Comparison of ENCODE assay signal across 15 mouse cellular contexts in the genomic region with DNA sequence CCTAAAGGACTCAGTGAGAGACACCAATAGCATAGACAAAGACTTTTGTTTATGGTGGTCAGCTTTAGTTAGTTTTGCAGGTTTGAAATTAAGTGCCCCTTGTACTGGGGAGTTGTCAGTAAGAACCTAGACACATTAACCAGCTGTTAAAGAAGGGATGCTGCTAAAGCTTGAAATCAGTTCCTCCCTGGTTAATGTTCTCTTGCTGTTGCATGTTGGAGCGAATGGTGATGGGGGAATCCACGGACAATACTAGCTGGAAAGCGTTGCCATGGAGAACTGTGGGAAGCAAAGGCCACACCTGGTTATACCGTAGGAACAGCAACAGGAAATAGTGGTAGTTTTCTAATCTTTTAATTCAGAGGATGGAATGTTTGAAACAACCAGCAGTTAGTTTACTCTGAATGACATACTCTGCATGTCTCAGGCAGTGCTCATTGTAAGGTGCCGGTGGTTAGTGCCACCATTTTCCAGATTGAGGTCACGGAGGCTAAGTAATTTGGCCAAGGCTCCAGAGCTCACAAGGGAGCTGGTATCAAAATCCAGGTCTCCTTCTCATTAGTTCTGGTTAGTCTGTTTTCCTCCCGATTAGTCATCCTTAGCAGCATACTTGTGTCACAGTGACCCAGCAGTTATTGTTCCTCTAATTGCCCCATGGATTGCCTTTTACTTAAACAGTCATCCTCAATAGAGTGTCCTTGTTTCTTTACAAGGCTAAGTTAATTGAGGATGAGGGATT. TPM values are rescaled to one million over a fixed set of nuclear protein-coding genes. Genes with fewer than 3 reads are reported as not detected.
DNase-seq lines count a peak whose midpoint lies in the region; ATAC-seq and TF ChIP-seq lines count a peak whose summit lies in the region.
"Had no signal": no experiment of that assay in that cellular context is flagged by ENCODE, and none has a peak within 500 bp of the region (broad histone marks: within the 10 kb centered on the region; RNA-seq: fewer than 3 reads in every experiment).

No protein-coding gene starts in this region.

- no peaks in the 10 kb centered on the region for H3K4me1 ChIP-seq in forebrain, embryonic 14.5 days (ENCODE audit: control insufficient read depth, insufficient read depth, low read length)
- H3K4me1 ChIP-seq in forebrain, embryonic 15.5 days, result no peaks in the 10 kb centered on the region
- H3K4me1 ChIP-seq in kidney, adult 2 months (ENCODE audit: control insufficient read depth, insufficient read depth, low read length), result peaks cover 3% of the 10 kb centered on the region; the same call in 1 of the 2 replicates
- H3K4me1 ChIP-seq in forebrain, embryonic 11.5 days (replicated peaks; ENCODE audit: control insufficient read depth, insufficient read depth, low read length), result no peaks in the 10 kb centered on the region
- H3K4me1 ChIP-seq: embryonic facial prominence, embryonic 15.5 days; hindbrain, embryonic 10.5 days; neural tube, embryonic 13.5 days had no signal

- no peak overlapping the region for H3K4me3 ChIP-seq in forebrain, embryonic 14.5 days (ENCODE audit: low read depth, low read length)
- no peak overlapping the region for H3K4me3 ChIP-seq in forebrain, embryonic 15.5 days
- no peak overlapping the region for H3K4me3 ChIP-seq in kidney, adult 2 months (ENCODE audit: insufficient read depth, low read depth, low read length)
- no peak overlapping the region for H3K4me3 ChIP-seq in forebrain, embryonic 11.5 days (ENCODE audit: low read depth, low read length)
- H3K4me3 ChIP-seq: embryonic facial prominence, embryonic 15.5 days; hindbrain, embryonic 10.5 days; neural tube, embryonic 13.5 days had no signal

- peak; percentile 14 for DNase-seq in forebrain, embryonic 14.5 days (ENCODE audit: low spot score)
- DNase-seq in Muller cell, postnatal 12 days (ENCODE audit: inconsistent ontology term), result peak; percentile 94
- peak; percentile 91 for DNase-seq in kidney, adult 2 months
- peak; percentile 59 to 84 for DNase-seq in kidney, postnatal 36 days
- no peak for DNase-seq in layer of hippocampus, adult 9-10 months (ENCODE audit: low spot score)
- DNase-seq in forebrain, embryonic 11.5 days (ENCODE audit: low spot score), result no peak
- DNase-seq: gastrocnemius, postnatal 36 days; liver; lung, embryonic 14.5 days; right cerebral cortex, adult 18-20 months had no signal

- WGBS in forebrain, embryonic 14.5 days, result 42% methylated on average over 7 of the region's 7 CpGs
- WGBS in forebrain, embryonic 15.5 days, result 42% methylated on average over 7 of the region's 7 CpGs
- 25% methylated on average over 7 of the region's 7 CpGs for WGBS in kidney, adult 2 months
- WGBS in forebrain, embryonic 11.5 days, result 52% methylated on average over 7 of the region's 7 CpGs

- no peak overlapping the region for H3K9ac ChIP-seq in forebrain, embryonic 14.5 days (ENCODE audit: low read length)
- no peak overlapping the region for H3K9ac ChIP-seq in forebrain, embryonic 15.5 days (replicated peaks)
- no peak overlapping the region for H3K9ac ChIP-seq in forebrain, embryonic 11.5 days (ENCODE audit: low read length)
- H3K9ac ChIP-seq: embryonic facial prominence, embryonic 15.5 days; lung, embryonic 14.5 days; neural tube, embryonic 13.5 days had no signal

- ATAC-seq in forebrain, embryonic 14.5 days, result no peak; the same call in 1 of the 2 replicates
- no peak for ATAC-seq in forebrain, embryonic 15.5 days (replicated peaks)
- no peak for ATAC-seq in inflammation-experienced regulatory T-cells, adult 6 months
- no peak for ATAC-seq in forebrain, embryonic 11.5 days (replicated peaks; ENCODE audit: low FRiP score)

- H3K27ac ChIP-seq in forebrain, embryonic 14.5 days (ENCODE audit: low read depth, low read length), result no peak overlapping the region
- no peak overlapping the region for H3K27ac ChIP-seq in forebrain, embryonic 15.5 days (replicated peaks)
- H3K27ac ChIP-seq in kidney, adult 2 months (ENCODE audit: insufficient read depth, low read depth, low read length), result peak overlapping the region; percentile 73
- H3K27ac ChIP-seq in forebrain, embryonic 11.5 days (ENCODE audit: low read depth, low read length), result no peak overlapping the region
- H3K27ac ChIP-seq: embryonic facial prominence, embryonic 15.5 days; hindbrain, embryonic 10.5 days; neural tube, embryonic 13.5 days had no signal

- no peak overlapping the region for H3K4me2 ChIP-seq in forebrain, embryonic 14.5 days (ENCODE audit: low read length)
- H3K4me2 ChIP-seq in forebrain, embryonic 15.5 days (replicated peaks), result no peak overlapping the region
- H3K4me2 ChIP-seq in forebrain, embryonic 11.5 days (ENCODE audit: low read depth, low read length, severe bottlenecking), result no peak overlapping the region
- H3K4me2 ChIP-seq: embryonic facial prominence, embryonic 15.5 days; lung, embryonic 14.5 days; neural tube, embryonic 13.5 days had no signal

- TF ChIP-seq CTCF in kidney, adult 2 months (conservative IDR thresholded peaks at IDR 0.05; ENCODE audit: insufficient read depth, insufficient read length, low read depth, low read length), result no peak

- H3K9me3 ChIP-seq in forebrain, embryonic 14.5 days (replicated peaks; ENCODE audit: control insufficient read depth, low read length), result no peaks in the 10 kb centered on the region
- H3K9me3 ChIP-seq in forebrain, embryonic 15.5 days, result no peaks in the 10 kb centered on the region
- no peaks in the 10 kb centered on the region for H3K9me3 ChIP-seq in forebrain, embryonic 11.5 days (ENCODE audit: control insufficient read depth, low read length)
- H3K9me3 ChIP-seq: embryonic facial prominence, embryonic 15.5 days; hindbrain, embryonic 10.5 days; neural tube, embryonic 13.5 days had no signal

- no peak for TF ChIP-seq POLR2A in kidney, adult 2 months (IDR thresholded peaks at IDR 0.05; ENCODE audit: low read depth, low read length)

- H3K36me3 ChIP-seq in forebrain, embryonic 14.5 days (ENCODE audit: control insufficient read depth, insufficient read depth, low read length), result no peaks in the 10 kb centered on the region
- H3K36me3 ChIP-seq in forebrain, embryonic 15.5 days, result no peaks in the 10 kb centered on the region
- H3K36me3 ChIP-seq in kidney, adult 2 months (ENCODE audit: control insufficient read depth, insufficient read depth, low read length), result no peaks in the 10 kb centered on the region
- H3K36me3 ChIP-seq in forebrain, embryonic 11.5 days (ENCODE audit: control insufficient read depth, insufficient read depth, low read length), result no peaks in the 10 kb centered on the region
- H3K36me3 ChIP-seq: embryonic facial prominence, embryonic 15.5 days; hindbrain, embryonic 10.5 days; neural tube, embryonic 13.5 days had no signal

- no peaks in the 10 kb centered on the region for H3K27me3 ChIP-seq in forebrain, embryonic 14.5 days (replicated peaks; ENCODE audit: control insufficient read depth, insufficient read depth, low read length)
- no peaks in the 10 kb centered on the region for H3K27me3 ChIP-seq in forebrain, embryonic 15.5 days
- H3K27me3 ChIP-seq in kidney, adult 2 months (replicated peaks; ENCODE audit: control insufficient read depth, insufficient read depth, low read length), result no peaks in the 10 kb centered on the region
- H3K27me3 ChIP-seq in forebrain, embryonic 11.5 days (ENCODE audit: control insufficient read depth, insufficient read depth, low read length), result no peaks in the 10 kb centered on the region
- H3K27me3 ChIP-seq: embryonic facial prominence, embryonic 15.5 days; neural tube, embryonic 13.5 days had no signal

RNA-seq across cellular contexts. Expression of a gene that starts 21.3 kb away (rescaled TPM):
- polyA plus RNA-seq in forebrain, embryonic 14.5 days (2014; fragmentation: Nextera tagmentation; extraction: Ambion mirVana), result 0.12 and 0.22 TPM in 2 replicates
- 0.10 TPM in 1 of 2 replicates, not detected in the other for polyA plus RNA-seq in forebrain, embryonic 15.5 days (2015; fragmentation: Nextera tagmentation; extraction: Ambion mirVana)
- 28.0 and 29.6 TPM in 2 replicates for polyA plus RNA-seq in kidney, adult 2 months (2012; rRNA removed)
- polyA plus RNA-seq in inflammation-experienced regulatory T-cells, adult 6 months (2017; shearing (Covaris generic)), result not detected
- 0.37 and 0.71 TPM in 2 replicates for polyA plus RNA-seq in forebrain, embryonic 11.5 days (2014; fragmentation: Nextera tagmentation; extraction: Ambion mirVana)

RNA-seq across cellular contexts. Expression of a gene that starts 52.1 kb away (rescaled TPM):
- polyA plus RNA-seq in forebrain, embryonic 14.5 days (2014; fragmentation: Nextera tagmentation; extraction: Ambion mirVana), result 100 and 130 TPM in 2 replicates
- polyA plus RNA-seq in forebrain, embryonic 15.5 days (2015; fragmentation: Nextera tagmentation; extraction: Ambion mirVana), result 135 and 141 TPM in 2 replicates
- 23.5 and 26.7 TPM in 2 replicates for polyA plus RNA-seq in kidney, adult 2 months (2012; rRNA removed)
- 100 to 1,000 TPM; 214 to 351 (median 255) TPM for polyA plus RNA-seq in inflammation-experienced regulatory T-cells, adult 6 months (2017; shearing (Covaris generic))
- 159 and 160 TPM in 2 replicates for polyA plus RNA-seq in forebrain, embryonic 11.5 days (2014; fragmentation: Nextera tagmentation; extraction: Ambion mirVana)

Comparison
In these comparisons a context has a peak if more than half of its experiments do, and no peak if none do; other contexts are left out.
1. DNase-seq: peak in forebrain, embryonic 14.5 days (single experiment), Muller cell, postnatal 12 days (single experiment), kidney, adult 2 months (single experiment) and kidney, postnatal 36 days (2 of 2); none in layer of hippocampus, adult 9-10 months (single experiment) and forebrain, embryonic 11.5 days (single experiment).
2. RNA of a gene that starts 21.3 kb away (polyA plus RNA-seq): 28.0 to 29.6 TPM in kidney, adult 2 months; 0.37 to 0.71 TPM in forebrain, embryonic 11.5 days, 0.12 to 0.22 TPM in forebrain, embryonic 14.5 days, 0.10 TPM in forebrain, embryonic 15.5 days and not detected in inflammation-experienced regulatory T-cells, adult 6 months; every median in the first group is over 10 times any median in the second.